Mouse (Mus musculus): ENCODE measurements around the gene Setd3.
A peak's percentile ranks its signal among the peaks of the same experiment; 100 is the strongest.

Setd3 gene

DNA sequence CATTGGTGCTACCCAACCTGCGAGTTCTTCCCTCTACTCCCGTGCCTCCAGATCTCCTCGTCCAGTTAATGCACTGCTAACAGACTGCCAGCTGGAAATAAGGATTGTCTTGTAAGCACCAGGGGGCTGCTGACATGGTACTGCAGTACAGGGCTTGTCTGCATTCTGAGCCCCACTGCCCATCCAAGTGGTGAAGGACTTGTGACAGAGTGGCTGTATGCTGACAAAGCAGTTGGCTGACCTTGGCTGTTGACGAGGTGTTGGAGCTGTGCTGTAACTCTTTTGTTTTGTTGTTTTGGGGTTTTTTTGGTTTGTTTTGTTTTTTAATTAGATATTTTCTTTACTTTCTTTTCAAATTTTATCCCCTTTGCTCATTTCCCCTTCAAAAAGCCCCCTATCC is 19.3 kb upstream of the Setd3 start:
- no peak for DNase-seq

DNA sequence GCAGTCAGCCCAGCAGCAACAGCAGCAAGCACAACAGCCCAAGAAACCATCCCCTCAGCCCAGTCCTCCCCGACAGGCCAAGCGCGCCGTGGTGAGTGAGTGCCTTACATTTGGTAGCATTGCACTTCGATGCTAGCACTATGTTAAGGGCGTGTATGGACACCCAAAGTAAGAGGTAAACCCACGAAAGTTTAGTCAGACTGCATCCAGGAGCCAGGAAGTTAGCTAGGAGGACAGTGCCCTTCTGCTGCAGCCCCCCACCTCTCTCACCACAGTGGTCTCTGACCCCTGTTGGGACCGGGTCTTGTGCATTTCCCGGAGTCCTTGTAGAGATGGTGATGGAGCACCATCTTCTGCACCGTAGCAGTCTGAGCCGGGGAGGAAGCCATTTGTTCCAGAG is 16.6 kb upstream of the Setd3 start:
- no peak for DNase-seq

DNA sequence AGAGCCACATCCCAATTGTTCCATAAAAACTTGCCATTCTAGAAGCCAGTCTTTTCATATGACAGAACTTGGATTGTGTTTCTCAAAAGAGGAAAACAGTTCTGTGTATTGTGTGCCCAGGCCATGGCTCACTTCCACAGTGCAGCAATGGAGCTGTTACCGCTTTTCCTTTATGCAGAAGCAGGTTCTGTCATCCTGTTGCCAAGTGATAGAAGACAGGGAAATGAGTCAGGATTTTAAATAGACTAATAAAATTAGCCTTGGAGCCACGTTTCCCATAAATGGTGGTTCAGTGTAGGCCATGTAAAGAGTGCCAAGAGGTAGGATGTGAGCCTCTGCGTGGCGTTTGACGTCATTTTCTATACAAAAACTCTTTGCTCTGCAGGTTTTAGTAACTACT is 14.8 kb upstream of the Setd3 start:
- no peak for DNase-seq

DNA sequence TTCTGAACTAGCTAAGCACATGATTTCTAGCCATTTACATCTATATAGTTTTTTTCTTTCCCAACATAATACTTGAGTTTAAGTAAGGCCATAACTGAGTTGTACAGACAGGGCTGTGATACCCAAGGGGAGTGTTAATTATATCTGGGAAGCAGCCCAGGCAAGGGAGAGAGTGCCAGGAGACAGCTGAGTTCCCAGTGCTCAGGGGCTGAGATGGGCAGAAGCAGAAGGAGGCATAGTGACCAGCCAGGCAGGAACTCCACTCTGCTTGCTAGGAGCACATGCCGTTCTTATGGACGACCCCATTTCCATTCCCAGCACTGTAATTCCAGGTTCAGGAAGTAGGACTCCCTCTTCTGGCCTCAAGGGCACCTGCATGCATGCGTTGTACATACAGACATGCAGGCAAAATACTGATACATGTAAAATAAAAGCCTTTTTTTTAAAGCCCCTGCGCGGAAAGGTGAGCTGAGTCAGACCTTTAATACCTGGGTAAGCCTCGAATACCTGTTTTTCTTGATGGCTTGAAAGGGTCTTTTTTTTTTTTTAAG is 8.5 kb upstream of the Setd3 start:
- no peak for DNase-seq

DNA sequence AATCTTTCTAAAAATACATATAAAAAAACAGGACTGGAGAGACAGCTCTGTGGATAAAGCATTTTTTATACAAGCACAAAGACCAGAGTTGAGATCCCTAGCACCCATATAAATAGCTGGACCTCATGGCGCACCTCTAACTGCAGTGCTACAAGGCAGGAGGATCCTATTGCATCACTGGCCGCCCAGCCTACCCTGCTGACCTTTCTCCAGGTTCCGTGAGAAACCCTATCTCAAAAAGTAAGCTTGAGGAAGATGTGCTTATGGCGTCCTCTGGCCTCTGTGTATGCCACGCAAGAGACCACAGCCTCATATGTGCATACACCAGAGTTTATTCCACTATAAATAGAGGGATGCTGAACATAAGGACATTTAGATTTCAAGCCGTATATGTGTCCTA is 2.6 kb upstream of the Setd3 start:
- no peak for DNase-seq

DNA sequence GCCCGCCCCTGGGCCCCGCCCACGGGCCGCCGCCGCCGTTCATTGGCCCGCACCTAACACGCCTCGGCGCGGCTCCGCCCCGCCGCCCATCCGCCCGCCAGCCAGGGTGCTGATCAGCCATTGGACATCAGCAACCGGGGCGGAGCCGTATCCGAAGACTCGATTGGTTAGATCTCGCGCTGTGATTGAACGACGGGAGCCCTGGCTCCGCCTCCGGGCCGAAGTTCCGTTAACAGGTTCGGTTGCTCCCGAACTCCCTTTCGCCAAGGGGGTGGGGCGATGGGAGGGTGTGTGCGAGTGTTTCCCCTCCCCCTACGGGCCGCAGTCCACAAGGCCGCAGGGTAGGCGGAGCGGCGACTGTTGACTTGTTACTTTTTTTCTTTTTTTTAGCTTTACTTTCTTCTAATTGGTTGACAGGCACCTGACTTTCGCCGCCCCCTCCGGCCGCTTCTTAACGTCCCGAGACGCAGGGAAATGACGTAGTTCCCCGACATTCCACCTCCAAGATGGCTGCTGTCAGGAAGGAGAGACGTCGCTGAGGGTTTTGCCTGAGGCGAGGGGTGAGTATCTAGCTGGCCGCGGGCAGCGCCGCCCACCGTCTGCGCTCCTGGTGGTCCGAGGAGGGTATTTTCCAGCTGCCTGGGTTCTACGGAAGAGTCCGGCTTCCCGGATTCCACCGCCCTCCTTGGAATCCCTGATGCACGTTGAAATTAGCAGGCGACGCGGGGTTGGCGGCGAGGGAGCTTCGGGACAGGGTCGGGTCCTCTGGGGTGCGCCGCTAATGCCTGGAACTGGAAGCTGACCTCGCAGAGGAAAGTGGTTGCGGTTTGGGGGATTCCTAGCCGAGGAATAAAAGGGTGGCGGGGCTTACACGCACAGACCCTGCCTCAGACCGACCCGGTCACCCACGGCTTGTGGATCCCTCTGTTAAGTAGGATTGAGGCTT is 480 bp upstream of the Setd3 start, which contains the start of gene Ccnk:
Gene Ccnk (plus strand): TSS at position 259 of the 946 bp plus-strand sequence.
- peak; percentile 96 to 99 for DNase-seq

DNA sequence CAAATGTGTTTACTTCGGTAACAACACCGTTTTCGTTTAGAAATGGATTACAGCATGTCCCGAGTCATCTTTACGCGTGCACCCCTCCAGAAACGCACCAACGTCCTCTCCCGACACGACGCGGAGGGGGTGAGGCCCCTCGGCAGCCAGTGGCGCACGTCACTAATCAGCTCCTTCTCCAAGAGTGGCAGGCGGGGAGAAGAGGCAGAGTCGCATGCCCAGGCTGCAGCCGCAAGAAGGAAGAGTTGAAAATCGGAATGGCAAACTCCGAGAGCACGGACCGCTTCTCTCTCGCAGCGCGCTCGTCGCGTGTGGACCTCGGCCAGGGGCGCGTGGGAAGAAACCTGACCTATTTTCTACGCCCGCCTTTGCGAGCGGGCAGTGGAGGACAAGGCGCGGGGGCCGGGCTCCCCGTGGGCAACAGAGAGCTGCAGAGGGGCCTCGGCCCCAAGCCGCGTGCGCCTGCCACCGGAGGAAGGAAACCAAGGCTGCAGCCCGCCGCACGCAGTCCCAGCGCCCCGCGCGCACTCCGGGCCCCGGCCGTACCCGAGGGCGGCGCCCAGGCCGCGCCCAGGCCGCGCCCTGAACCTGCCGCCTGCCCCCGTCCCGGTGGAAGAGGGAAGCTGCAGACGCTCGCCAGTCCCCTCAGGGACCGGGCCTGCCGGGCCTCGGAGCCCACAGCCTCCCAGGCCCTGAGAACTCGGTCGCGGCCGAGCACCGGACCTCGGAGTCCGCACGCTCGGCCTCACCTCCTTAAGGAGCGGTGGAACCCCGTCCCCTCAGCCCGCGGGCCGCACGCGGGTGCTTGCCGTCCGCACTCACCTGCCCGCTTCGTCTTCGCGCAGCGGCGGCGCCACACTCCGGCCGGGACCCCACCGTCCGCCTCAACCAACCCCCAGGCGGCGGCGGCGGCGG is 526 bp downstream of the Setd3 start:
- DNase-seq, result peak; percentile 56 to 69

DNA sequence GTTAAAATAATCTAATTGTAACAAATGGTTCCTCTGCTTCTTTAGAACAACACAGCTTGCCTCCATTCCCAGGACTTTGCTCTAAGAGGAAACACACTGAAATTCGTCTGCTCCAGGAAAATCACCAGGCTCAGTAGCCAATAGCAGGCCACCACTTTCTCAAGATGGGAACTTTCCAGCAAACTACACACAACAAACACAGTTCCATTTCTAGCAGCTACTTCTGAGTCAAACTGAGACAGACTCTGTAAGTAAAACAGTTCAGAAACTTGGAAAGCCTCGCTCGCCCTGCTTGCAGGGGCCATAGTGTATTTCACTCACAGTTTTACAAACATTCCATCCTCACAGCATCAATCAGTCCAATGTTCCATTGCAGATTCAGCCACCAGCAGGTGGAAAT is 2.7 kb downstream of the Setd3 start:
- DNase-seq, result no peak

DNA sequence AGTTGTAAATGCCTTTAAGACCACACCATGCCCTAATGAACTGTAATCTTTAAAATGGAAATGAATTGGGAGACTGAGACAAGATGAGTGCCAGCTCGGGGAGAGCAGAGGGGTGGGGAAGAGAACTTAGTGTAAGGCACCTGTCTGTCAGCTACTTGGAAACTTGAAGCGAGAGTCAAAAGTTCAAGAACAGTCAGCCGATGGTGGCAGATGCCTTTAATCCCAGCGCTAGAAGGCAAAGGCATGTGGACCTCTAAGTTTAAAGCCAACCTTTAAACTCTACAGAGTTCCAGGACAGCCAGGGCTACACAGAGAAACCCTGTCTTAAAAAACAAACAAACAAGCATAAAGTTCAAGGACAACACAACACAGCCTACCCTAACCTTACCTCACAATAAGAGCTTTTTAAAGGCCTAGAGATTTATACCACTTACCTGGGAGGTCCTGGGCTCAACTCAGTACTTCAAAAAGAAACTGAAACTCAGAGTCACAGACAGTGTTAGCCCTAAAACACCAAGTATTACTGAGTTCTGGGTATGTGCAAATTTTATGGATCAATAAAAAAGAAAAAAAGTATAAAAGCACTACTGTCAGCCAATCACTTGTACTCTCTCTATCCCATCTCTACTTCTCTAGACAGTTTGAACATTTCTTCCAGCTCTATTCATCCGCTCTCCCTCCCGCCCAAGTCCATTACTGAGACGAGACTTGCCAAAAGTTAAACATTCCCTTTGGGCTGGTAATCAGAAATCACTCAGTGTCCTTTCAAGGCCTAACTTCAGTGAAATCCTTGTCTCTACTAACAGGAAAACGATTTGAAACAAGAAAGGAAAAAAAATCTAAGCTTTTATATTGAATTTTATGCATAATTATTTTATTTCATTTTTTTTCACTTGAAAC is 4.3 kb downstream of the Setd3 start:
- no peak for DNase-seq

DNA sequence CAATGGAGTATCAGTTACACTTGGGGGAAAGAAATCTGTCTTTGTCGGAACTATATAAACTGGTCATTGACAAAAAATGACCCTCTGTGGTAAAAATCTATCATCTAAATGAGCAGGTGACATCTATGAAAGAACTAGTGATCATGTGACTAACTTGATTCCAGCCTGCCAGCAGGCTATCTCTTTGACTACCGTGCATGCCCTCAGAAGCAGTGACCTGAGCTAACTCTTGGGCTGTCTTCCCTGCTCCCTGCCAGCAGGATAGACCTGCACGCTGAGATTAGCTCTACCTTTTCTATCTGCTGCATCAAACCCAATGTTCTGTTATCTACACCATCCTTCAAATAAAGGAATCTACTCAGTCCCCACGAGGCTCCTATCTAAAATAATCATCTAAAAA is 6.5 kb downstream of the Setd3 start:
- DNase-seq, result no peak

DNA sequence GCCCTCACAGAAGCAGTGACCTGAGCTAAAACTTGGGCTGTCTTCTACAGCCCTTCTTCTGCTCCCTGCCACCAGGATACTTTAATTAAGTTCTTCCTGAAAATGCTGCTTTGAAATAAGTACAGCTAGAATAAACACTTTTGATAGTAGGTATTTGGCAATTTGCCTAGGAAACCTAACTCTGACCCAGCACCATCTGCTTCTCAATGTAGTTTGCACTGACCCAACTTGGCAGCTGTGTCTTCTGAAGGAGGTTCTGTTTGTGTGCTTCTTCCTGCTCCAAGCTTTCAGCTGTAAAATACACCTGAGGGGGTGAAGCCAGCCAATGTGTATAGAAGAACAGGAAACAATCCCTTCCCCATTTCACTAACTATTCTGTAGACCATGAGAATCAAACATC is 7.8 kb downstream of the Setd3 start:
- DNase-seq, result no peak

DNA sequence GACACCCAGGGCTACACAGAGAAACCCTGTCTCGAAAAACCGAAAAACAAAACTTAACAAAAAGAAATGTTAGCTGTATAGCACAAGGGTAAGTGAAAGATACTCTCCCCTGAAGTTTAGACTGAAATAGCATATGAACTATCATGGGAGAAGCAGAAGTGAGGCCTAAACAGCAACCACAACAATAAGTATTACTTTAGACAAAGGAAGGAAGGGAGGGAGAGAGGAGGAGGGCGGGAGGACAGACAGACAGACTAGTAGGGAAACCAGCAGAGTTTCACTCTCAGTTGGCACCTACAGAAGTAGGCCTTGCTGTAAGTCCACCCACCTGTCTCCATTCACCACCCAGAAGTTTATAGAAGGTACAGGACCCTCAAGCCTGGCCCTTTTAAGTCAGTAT is 8.6 kb downstream of the Setd3 start:
- DNase-seq, result no peak

DNA sequence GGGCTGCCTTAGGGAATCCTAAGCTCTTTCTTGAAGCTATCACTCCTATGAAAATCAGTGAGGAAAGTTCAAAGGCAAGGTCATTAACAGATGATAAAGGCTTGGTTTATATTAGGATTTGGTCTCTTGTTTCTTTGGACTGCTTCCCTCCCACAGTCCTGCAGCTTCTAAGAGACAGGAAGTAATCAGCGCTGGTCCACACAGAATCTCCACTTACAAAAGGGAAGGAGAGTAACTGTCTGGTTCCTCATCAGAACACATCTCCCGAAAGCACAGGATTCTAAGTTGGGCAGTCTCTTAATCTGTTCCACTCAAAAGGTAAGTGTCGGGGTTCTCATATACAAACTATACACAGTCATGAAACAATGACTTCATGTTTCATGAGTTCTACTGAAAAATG is 10.2 kb downstream of the Setd3 start:
- DNase-seq, result no peak

DNA sequence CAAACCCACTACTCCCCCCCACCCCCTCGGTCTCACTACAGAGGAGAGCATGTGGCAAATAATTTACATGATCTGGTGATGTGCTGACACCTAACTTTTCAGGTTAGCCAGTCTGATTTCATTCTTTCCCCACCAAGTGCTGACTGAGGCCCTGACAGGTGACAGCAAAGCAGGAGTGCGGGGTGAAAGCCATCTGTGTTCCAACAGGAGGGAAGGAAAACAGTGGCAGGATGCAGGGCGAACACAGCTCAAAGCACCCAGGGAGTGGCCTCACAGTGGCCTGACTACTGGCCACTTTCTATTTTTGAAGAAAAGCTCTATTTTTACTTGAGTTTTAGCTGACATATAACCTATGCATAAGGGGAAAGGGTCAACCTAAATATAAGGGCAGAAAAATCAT is 15.4 kb downstream of the Setd3 start:
- DNase-seq, result no peak

DNA sequence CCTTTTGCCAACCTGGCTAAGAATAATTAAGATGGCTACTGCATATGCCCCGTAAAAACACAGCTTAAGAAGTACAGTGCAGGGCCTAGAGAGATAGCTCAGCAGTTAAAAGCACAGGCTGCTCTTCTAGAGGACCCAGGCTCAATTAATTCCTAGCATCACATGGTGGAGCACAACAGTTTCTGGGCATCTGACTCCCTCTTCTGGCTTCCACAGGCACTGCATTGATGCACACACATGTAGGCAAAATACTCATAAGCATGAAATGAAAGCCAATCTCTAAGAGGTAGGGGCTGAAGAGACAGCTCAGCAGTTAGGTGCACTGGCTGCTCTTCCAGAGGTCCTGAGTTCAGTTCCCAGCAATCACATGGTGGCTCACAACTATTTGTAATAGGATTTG is 17.1 kb downstream of the Setd3 start:
- DNase-seq, result peak; percentile 29 to 31

DNA sequence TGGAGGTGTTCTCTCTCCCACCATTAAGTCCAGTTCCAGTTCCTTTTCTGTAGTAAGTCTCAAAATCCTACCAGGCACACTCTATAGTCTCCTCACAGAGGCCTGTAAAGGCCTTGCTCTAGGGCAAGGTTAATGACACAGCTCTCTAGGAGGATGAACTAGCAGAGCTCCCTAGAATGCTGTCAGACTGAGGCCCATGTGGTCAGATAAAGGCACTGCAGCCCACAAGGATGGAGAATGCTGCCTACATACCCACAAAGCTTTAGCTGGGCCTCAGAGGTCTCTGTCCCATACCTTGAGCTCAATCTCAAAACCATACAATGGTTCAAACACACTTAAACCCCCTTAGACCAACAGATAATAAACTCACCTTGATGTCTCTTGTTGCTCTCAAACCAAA is 19.3 kb downstream of the Setd3 start:
- no peak for DNase-seq

DNA sequence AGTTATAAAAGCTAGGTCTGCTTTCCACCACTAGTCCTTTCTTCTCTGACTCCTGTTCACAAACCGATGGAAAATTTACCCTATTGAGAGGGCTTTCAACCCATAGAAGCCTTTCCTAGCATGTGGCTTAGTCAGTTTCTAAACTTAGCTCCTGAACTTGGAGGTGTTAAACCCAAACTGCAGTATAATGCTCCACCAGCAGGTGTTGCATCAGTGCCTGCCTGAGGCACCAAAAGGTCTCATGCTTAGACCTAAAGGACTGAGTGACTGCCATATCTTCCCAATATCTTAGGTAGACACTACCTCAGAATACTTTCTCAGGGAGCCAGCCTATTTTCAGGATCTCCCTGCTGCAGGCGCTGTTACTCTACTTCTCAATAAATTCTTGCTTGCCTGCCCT is 26.4 kb downstream of the Setd3 start:
- DNase-seq, result no peak

DNA sequence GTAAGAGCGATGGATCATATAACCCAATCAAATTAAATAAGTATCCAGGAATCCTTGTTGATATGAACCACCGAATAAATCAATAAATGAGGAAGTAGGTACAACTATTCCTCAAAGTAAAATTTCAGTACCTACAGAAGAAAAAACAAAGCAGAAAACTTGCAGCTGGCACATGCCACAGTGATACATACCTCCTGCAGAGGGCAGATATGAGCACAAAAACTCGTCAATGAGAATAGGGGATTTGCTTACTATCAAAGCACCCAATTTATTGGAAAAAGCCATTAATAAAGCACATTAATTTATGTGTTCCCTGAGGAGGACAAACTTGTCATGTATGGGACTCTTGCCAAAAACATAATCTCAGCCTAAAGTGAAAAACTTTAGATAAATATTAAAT is 29.4 kb downstream of the Setd3 start:
- no peak for DNase-seq

DNA sequence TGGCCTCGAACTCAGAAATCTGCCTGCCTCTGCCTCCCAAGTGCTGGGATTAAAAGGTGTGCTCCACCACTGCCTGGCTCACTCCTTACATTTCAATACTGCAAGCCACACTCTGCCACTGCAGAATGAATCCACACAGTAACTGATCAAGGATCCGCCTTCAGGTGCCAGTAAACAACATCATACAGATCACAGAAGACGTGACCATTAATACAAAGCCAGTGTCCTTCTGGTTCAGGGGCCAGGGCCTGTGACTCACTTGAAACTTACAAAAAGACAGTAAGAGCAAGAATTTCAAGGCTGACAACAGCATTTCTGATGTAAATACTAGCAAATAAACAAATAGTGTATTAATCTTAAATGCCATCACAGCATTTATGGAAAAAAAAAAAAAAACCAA is 33.9 kb downstream of the Setd3 start:
- no peak for DNase-seq

DNA sequence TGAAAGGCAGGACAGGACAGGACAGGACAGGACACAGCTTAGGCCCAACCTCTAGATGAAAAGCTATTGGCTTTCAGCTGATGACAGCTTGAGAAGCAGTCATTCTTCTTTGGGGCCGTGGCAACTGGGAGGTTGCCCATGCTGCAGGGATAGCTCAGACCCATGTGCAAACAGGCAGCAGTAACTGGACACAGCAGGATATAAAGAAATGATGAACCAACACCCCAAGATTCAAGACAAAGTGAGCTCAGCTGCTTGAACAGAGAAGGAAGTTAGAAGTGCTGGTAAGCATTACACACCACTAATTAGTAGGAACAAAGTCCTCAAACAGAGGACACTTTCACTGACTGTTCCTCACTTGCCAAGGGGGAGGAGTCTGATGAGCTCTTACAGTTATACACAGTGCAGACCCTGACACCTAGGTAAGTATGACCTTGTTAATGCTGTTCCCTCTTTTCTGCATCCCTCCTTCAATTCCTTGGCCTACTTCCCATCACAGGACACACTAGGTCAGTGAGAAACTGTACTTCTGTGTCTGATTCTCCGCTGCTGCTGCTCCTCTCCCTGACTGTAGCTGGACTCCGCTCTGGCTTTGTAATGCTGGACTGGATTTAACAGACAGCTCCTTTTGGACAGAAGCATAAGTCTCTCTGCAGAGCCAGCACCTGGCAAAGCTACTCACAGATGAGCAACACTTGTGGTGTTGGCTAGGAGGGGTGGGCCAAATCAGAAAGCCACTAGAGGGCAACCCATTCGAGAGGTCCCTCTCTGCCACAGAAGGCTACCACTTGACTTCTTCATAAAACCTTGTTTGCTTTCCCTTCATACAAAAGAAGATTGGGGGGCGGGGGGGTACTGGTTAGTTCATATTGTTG is 35.3 kb downstream of the Setd3 start:
- no peak for DNase-seq

DNA sequence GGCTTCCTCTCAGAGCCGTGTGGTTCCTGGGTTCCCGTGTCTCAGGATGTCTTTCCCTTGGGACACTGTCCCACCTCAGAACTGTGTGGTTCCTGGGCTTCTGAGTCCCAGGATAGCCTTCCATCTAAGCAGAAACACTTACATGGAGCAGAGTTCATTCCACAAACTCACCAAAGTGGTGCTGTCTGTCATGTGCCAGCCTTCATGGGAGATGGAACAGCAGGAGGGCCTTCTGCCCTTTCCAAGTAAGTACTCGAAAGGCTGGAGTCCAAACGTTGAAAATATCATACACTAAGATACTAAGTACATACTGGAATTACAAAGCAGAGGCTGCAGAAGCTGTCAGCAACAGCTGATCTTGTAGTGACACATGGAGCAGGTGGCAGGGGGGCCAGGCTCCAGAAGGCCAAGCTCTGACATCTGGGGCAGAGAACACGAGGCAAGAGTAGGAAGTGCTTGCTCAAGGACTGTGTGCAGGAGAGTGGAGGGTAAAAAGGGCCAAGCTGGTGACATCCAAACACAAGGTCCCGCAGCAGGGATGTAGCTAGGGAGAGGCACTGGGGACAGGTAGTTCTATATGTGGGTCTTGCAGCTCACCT is 43.4 kb downstream of the Setd3 start:
- DNase-seq, result no peak

All from thymus, postnatal 36 days (tissue).